Mouse (Mus musculus) hindbrain, embryonic 10.5 days (tissue): ENCODE measurements around the gene Radil. TPM values are rescaled to one million over a fixed set of nuclear protein-coding genes. Genes with fewer than 3 reads are reported as not detected.
A peak's percentile ranks its signal among the peaks of the same experiment; 100 is the strongest.

Experiments used
- DNase-seq: peaks from one replicate; pipeline ENCODE4 v3.0.0-alpha.2; 2017; ENCODE audit warnings: low spot score
- H3K27ac ChIP-seq: fragments of 300-500 bp; sonication (generic); 2 replicates; pipeline ENCODE4 v1.5.1; 2016; ENCODE audit warnings: mild to moderate bottlenecking, moderate library complexity
- H3K27me3 ChIP-seq: fragments of 300-500 bp; sonication (generic); 2 replicates; pipeline ENCODE4 v1.6.1; 2016; ENCODE audit warnings: mild to moderate bottlenecking; ENCODE audit not compliant: poor library complexity, insufficient read depth, severe bottlenecking
- H3K36me3 ChIP-seq: fragments of 300-500 bp; sonication (generic); 2 replicates; pipeline ENCODE4 v1.6.1; 2016; ENCODE audit warnings: mild to moderate bottlenecking, moderate library complexity
- H3K4me1 ChIP-seq: fragments of 300-500 bp; sonication (generic); replicated peaks from 2 replicates; pipeline ENCODE4 v1.6.1; 2016; ENCODE audit warnings: mild to moderate bottlenecking
- H3K4me3 ChIP-seq: fragments of 300-500 bp; sonication (generic); 2 replicates; pipeline ENCODE4 v1.5.1; 2016; ENCODE audit warnings: mild to moderate bottlenecking, moderate library complexity
- H3K9me3 ChIP-seq: fragments of 300-500 bp; sonication (generic); 2 replicates; pipeline ENCODE4 v1.6.1; 2016; ENCODE audit warnings: mild to moderate bottlenecking, moderate library complexity
- WGBS: fragments of 180-500 bp; shearing (Covaris S2); methylation state at CpG from one replicate; pipeline ENCODE4 v1.1.7; 2016; 5-methylcytosine and 5-hydroxymethylcytosine counted together
- polyA plus RNA-seq: library from polyadenylated mRNA; unstranded; fragments of >200 nt; fragmentation: Nextera tagmentation; extraction: Ambion mirVana; gene quantifications from 2 replicates; pipeline ENCODE4 v1.2.1, GENCODE M21; 2016

Gene Radil
- polyA plus RNA-seq, 1 experiment from 2014 or later, result 5.5 TPM

DNA sequence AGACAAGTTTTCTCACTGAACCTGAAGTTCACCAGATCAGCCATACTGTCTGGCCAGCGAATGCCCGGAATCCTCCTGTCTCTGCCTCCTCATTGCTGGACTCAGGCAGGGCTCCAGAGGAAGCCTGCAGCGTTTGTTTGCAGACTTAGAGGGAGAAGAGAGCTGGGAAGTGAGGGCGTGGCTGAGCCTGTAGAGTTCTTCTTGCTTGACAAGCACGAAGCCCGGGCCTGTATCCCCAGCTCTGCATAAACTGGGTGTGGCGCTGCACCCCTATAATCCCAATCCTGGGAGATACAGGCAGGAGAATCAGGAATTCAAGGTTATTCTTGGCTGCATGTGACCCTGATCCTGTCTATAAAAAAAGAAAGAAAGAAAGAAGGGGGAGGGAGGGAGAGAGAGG is 9.4 kb upstream of the Radil start:
- Histone ChIP-seq H3K27ac (no peak overlapping the region), H3K27me3 (no peaks in the 10 kb centered on the region), H3K9me3 (no peaks in the 10 kb centered on the region), H3K36me3 (no peaks in the 10 kb centered on the region), H3K4me1 (no peaks in the 10 kb centered on the region), H3K4me3 (no peak overlapping the region)
- whole genome bisulfite sequencing, result 52% methylated on average over 7 of the region's 7 CpGs
- no peak for DNase-seq

DNA sequence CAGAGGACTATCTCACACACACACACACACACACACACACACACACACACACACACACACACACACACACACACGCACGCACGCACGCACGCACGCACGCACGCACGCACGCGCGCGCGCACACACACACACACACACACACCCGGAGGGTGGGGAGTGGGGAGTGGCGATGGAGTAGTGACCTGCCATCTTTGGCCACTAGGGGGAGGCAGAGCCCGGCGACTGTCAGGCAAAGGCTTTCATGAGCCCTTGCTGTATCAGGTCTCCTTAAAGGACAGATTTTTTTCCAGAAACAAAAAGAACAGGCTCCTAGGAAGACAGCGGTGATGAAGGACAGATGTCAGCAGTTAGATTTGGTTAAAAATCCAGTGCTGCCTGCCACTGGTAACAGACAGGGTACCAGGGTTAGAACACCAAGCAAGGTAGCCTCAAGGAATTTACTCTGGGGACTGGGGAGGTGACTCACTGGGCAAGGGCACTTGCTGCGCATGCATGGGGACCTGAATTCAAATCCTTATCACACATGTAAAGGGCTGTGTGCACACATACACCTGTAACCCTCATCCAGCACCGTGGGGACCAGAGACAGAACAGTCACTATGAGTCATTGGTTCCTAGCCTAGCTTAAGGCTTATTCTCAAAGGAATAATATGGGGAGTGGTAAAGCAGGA is 6.6 kb upstream of the Radil start:
- no peak overlapping the region for H3K27ac ChIP-seq
- 33% methylated on average over 21 of the region's 21 CpGs for WGBS
- no peaks in the 10 kb centered on the region for H3K27me3 ChIP-seq
- peak; percentile 81 for DNase-seq
- H3K4me3 ChIP-seq, result 0 out of 2 replicates have a peak overlapping the region, but pooled peaks have one; percentile 18
- H3K9me3 ChIP-seq, result no peaks in the 10 kb centered on the region
- no peaks in the 10 kb centered on the region for H3K4me1 ChIP-seq
- H3K36me3 ChIP-seq, result no peaks in the 10 kb centered on the region

DNA sequence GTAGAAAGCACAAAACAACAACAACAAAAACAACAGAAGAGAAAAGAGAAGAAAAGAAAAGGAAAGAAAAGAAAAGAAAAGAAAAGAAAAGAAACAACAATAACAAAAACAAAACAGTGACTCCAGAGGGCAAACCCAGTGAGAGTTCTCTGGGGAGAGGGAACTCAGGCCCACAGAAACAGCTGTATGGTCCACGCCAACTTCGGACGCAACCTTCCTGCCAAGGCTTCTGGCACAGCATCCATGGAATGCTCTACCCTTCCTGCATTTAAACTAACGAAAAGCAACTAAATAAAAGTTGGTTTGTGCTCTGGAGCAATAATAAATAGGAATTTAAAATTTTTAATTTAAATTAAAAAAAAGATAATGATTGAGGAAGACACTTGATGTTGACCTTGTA is 5.8 kb upstream of the Radil start:
- Histone ChIP-seq H3K4me1 (no peaks in the 10 kb centered on the region), H3K9me3 (no peaks in the 10 kb centered on the region), H3K36me3 (no peaks in the 10 kb centered on the region), H3K27ac (no peak overlapping the region), H3K27me3 (no peaks in the 10 kb centered on the region), H3K4me3 (no peak overlapping the region)
- 95% methylated on average over 4 of the region's 4 CpGs for WGBS
- DNase-seq, result no peak

DNA sequence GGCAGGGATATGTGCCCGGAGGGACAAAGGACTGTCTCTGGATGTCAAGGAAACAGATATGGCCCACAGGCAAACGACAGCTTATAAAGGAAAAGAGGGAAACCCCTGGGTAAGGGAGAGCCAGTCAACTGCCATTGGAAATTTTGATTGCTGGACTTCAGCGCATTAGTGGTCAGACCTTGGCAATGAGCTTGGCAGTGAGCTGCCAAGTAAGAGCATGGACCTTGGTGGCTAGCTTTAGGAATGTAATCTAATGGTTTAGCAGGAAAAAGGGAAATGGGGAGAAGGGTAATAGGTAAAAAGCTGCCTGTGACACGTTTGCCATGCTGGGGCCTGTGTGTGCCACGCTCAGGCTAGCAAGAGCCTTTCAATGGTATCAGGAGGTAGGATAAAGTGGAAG is 5.0 kb upstream of the Radil start:
- Histone ChIP-seq H3K4me1 (peaks cover 4% of the 10 kb centered on the region), H3K4me3 (no peak overlapping the region), H3K9me3 (no peaks in the 10 kb centered on the region), H3K36me3 (no peaks in the 10 kb centered on the region), H3K27ac (no peak overlapping the region), H3K27me3 (no peaks in the 10 kb centered on the region)
- no peak for DNase-seq
- 78% methylated on average over 5 of the region's 5 CpGs for WGBS

DNA sequence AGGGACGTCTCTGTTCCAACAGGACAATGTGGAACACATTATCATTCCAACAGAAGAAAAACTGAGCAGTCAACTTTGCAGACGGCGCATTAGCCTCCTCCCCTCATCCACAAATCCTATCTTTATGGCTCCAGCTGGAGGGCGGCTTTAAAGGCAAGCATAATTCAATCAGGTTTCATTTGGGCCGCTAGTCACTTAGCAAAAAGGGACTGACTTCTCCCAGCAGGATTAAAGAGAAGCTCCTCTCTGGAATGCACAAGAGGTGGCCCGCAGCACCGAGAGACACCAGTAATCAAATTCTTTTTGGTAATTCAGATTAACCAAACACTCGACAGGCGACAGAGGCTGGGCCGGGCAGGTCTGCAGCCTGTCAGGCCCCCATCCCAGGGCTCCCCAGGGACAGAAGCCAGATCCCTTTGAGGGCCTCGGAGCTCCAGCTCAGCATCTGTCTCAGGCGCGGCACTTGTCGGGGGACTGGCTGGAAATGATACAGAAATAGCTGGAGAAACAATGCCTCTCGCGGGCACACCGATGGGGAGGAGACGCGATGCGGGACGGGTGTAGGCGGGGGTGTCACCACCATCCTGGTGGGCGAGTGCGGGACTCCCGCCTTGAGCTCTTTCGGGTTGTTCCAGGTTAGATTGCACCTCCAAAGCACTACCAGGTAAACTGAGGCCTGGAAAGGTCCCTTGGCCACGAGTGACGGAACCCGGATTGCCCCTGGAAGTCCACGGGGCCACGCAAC is 765 bp downstream of the Radil start:
- peak overlapping the region; percentile 76 for H3K4me3 ChIP-seq
- H3K9me3 ChIP-seq, result no peaks in the 10 kb centered on the region
- peak; percentile 63 for DNase-seq
- WGBS, result under 1% methylated on average over 31 of the region's 31 CpGs
- H3K4me1 ChIP-seq, result peaks cover 37% of the 10 kb centered on the region
- peaks cover 26% of the 10 kb centered on the region; the same call in 1 of the 2 replicates for H3K27me3 ChIP-seq
- H3K36me3 ChIP-seq, result no peaks in the 10 kb centered on the region
- peak overlapping the region; percentile 87 for H3K27ac ChIP-seq

DNA sequence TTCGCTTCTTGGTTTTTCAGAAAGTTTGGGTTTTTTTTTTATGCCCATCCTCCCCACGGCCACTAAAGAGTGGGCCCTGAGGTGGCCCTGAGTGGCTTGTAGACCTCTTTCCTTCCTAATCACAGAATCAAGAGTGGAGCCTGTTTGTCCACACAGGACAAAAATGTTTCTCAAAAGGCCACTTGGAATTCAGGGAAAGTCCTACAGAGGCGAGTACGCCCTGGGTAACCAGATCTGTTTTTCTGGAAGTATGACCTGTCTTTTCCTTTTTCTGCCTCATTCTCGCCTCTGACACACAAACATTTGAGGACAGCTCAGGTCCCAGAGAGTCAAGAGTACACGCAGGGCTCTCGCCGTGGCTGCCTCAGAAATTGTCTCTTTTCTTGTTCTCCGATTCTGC is 1.5 kb downstream of the Radil start:
- peak overlapping the region; percentile 87; the same call in 1 of the 2 replicates for H3K27ac ChIP-seq
- H3K4me1 ChIP-seq, result peaks cover 43% of the 10 kb centered on the region
- no peaks in the 10 kb centered on the region for H3K36me3 ChIP-seq
- WGBS, result 41% methylated on average over 9 of the region's 9 CpGs
- H3K27me3 ChIP-seq, result peaks cover 26% of the 10 kb centered on the region; the same call in 1 of the 2 replicates
- H3K9me3 ChIP-seq, result no peaks in the 10 kb centered on the region
- DNase-seq, result no peak
- H3K4me3 ChIP-seq, result no peak overlapping the region

DNA sequence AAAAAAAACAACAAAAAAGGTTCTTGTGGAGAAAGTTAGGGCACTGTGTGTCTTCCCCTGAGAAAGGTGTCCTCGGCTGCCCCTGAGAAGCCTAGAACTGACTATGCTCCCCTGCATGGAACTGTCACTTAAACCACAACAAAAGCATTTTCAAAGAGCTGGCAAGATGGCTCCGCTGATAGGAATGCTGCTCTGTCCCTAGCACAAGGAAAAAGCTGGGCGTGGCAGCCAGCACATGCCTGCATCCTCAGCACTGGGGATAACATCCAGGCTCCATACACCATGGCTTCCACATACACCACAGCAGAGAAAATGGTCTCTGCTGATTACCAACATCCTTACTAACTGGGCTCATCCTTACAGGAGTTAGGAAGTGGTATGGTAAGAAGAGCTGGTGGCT is 3.8 kb downstream of the Radil start:
- H3K4me1 ChIP-seq, result peaks cover 43% of the 10 kb centered on the region
- H3K27ac ChIP-seq, result no peak overlapping the region
- H3K36me3 ChIP-seq, result no peaks in the 10 kb centered on the region
- H3K9me3 ChIP-seq, result no peaks in the 10 kb centered on the region
- H3K27me3 ChIP-seq, result peaks cover 26% of the 10 kb centered on the region; the same call in 1 of the 2 replicates
- no peak for DNase-seq
- WGBS, result 72% methylated on average over 3 of the region's 3 CpGs
- no peak overlapping the region for H3K4me3 ChIP-seq

DNA sequence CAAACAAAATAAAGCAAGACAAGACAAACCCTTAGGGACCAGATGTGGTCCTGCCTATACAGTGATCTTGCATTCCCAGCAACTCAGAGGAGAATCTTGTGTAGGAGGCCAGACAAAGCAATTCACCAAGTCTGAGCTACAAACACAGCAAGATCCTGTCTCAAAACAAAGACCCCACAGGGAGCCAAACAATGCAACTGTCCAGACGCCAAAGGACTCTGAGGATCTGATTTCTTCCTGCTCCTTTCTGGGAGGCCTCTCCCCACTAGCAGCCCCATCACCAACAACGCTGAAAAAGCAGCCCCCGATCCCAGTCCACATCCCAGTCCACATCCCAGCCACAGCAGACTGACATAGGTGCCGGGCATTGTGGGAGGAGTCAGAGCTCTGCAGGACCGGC is 4.6 kb downstream of the Radil start:
- H3K27me3 ChIP-seq, result peaks cover 26% of the 10 kb centered on the region; the same call in 1 of the 2 replicates
- no peak overlapping the region for H3K4me3 ChIP-seq
- no peaks in the 10 kb centered on the region for H3K9me3 ChIP-seq
- no peaks in the 10 kb centered on the region for H3K36me3 ChIP-seq
- H3K27ac ChIP-seq, result peak overlapping the region; percentile 30
- 5% methylated on average over 5 of the region's 5 CpGs for WGBS
- H3K4me1 ChIP-seq, result peaks cover 43% of the 10 kb centered on the region
- peak; percentile 30 for DNase-seq

DNA sequence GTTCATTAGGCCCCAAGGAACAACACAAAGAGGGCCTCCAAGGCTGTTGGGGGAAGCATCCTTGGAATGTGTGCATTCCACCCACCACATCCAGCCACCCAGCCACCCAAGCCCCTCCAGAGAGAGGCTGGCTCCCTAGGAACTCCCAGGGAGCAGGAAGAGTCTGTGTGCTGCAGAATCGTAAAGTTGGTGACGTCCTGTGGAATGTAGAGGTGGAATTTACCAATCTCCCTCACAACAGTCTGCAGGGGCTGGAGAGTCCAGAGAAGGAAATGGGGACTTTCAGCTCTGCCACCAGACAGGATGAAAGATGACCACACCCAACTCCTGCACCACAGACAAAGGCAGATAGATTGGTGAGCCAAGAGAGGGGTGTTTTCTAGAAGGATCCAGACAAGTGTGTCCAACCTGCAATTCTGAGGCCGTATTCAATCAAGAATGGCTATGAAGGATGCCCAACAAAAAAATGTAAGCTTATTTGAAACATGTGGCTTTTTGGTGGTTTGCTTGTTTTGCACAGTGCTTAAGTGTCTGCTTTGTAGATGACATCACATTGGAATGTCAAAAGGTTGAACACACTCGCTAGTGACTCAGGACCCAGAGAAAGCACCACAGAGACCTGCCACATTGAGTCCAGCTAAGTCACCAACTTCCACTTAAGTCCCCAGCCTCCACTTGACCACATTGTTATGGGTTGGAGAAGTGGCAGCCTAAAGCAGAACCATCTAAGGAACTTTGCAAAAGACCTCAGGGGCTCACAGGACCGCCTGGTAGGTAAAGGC is 5.7 kb downstream of the Radil start:
- Histone ChIP-seq H3K27ac (0 out of 2 replicates have a peak overlapping the region, but pooled peaks have one; percentile 23), H3K27me3 (peaks cover 24% of the 10 kb centered on the region; the same call in 1 of the 2 replicates), H3K4me3 (no peak overlapping the region), H3K9me3 (no peaks in the 10 kb centered on the region), H3K4me1 (peaks cover 32% of the 10 kb centered on the region), H3K36me3 (no peaks in the 10 kb centered on the region)
- no peak for DNase-seq
- 78% methylated on average over 5 of the region's 5 CpGs for WGBS

DNA sequence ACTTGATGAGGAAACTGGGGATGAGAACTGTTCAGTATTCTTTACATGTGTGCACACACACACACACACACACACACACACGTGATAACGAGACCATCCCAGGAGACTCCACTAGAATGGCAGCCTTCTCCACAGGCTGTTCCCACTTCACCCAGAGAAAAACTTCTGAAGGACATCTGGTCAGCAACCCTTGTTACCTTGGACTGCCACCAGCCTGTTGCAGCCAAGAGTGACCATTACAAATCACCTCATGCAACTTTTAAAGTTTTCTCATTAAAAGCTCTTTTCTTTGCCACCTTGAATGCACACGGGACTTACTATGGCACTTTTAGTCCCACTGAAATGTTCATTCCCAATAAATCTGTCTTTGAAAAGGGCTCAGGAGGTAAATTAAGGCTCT is 13.6 kb downstream of the Radil start:
- Histone ChIP-seq H3K9me3 (no peaks in the 10 kb centered on the region), H3K27me3 (no peaks in the 10 kb centered on the region), H3K4me1 (no peaks in the 10 kb centered on the region), H3K4me3 (no peak overlapping the region), H3K36me3 (no peaks in the 10 kb centered on the region), H3K27ac (no peak overlapping the region)
- 84% methylated on average over 3 of the region's 3 CpGs for WGBS
- no peak for DNase-seq

DNA sequence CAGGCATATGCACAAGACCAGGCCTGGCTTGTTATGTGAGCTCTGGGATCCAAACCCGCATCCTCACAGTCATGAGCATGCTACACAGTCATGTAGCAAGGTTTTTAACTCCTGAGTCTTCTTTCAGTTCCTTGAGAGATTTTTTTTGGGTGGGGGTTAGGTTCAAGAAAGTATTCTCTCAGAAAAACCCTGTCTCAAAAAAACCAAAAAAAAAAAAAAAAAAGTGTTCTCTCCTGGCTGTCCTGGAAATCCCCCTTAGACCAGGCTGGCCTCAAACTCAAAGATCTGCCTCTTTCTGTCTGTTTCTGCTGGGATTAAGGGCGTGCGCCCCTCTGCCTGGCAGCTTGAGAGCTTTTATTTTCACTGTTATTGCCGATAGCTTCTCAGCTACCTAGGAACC is 15.5 kb downstream of the Radil start:
- no peak overlapping the region for H3K4me3 ChIP-seq
- no peak for DNase-seq
- H3K36me3 ChIP-seq, result no peaks in the 10 kb centered on the region
- WGBS, result 85% methylated on average over 4 of the region's 4 CpGs
- H3K27me3 ChIP-seq, result peaks cover 8% of the 10 kb centered on the region
- H3K27ac ChIP-seq, result no peak overlapping the region
- H3K9me3 ChIP-seq, result no peaks in the 10 kb centered on the region
- no peaks in the 10 kb centered on the region for H3K4me1 ChIP-seq

DNA sequence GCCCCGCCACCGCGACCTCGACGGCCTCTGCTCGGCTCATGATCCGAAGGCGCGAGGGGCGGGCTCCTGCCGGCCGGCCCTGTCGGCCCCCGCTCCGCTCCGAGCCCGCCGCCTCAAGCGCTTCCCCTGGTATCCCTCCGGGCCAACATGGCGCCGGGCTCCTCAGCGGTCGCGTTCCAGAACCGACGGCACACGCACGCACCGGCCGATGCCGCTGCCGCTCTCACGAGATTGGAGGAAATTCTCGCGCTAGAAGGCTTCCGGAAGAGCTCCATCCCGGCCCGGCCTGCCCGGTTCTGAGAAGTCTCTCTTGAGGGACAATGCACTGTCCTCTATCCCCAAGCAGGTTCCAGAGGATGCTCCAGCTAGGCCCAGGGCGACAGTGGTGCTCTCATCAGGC is 21.0 kb downstream of the Radil start, which contains the start of gene Papolb:
Gene Papolb (minus strand): TSS at position 162 of the 400 bp plus-strand sequence.
- H3K27ac ChIP-seq, result peak within 1 kb of the TSS; percentile 13; the same call in 1 of the 2 replicates
- H3K4me3 ChIP-seq, result peak within 1 kb of the TSS; percentile 30
- DNase-seq, result peak; percentile 14
- H3K36me3 ChIP-seq, result no peaks in the 10 kb centered on the region
- H3K9me3 ChIP-seq, result 0 out of 2 replicates have a peak, but pooled peaks cover 3% of the 10 kb centered on the region
- H3K27me3 ChIP-seq, result peaks cover 35% of the 10 kb centered on the region
- H3K4me1 ChIP-seq, result peaks cover 11% of the 10 kb centered on the region; the same call in 1 of the 2 replicates
- WGBS, result 38% methylated on average over 41 of the region's 41 CpGs
